Mouse (Mus musculus) intestine, embryonic 16.5 days (tissue): ENCODE measurements at regions not wholly inside any gene's neighbourhood (a gene's known extent, or its start where the extent isn't known, plus 50 kb on each side); places are given as distances from the start of the nearest gene placed in this dataset.
"Not testable (repeated sequence)": the region's sequence is repeated elsewhere in the genome, so short reads cannot be mapped to it uniquely, and the experiment has no call there.

ENCODE experiments used
- ATAC-seq: fragments of 200-750 bp; cut with Nextera tagmentation; 2 replicates; pipeline ENCODE4 v1.8.0; 2017; ENCODE audit warnings: moderate TSS enrichment, moderate library complexity
- H3K27ac ChIP-seq: fragments of 300-500 bp; sonication (generic); 2 replicates; pipeline ENCODE4 v1.5.1; 2014; ENCODE audit warnings: mild to moderate bottlenecking, low read length
- H3K27me3 ChIP-seq: fragments of 300-500 bp; sonication (generic); replicated peaks from 2 replicates; pipeline ENCODE4 v1.6.1; 2014; ENCODE audit warnings: low read length, control low read depth, mixed read lengths; ENCODE audit not compliant: control insufficient read depth, insufficient read depth
- H3K36me3 ChIP-seq: fragments of 300-500 bp; sonication (generic); 2 replicates; pipeline ENCODE4 v1.6.1; 2014; ENCODE audit warnings: low read length, control low read depth; ENCODE audit not compliant: control insufficient read depth, insufficient read depth
- H3K4me1 ChIP-seq: fragments of 300-500 bp; sonication (generic); 2 replicates; pipeline ENCODE4 v1.6.1; 2014; ENCODE audit warnings: low read length, control low read depth, mixed read lengths; ENCODE audit not compliant: control insufficient read depth, insufficient read depth
- H3K4me2 ChIP-seq: fragments of 300-500 bp; sonication (generic); 2 replicates; pipeline ENCODE4 v1.6.1; 2014; ENCODE audit warnings: low read depth, low read length, control low read depth
- H3K4me3 ChIP-seq: fragments of 300-500 bp; sonication (generic); 2 replicates; pipeline ENCODE4 v1.5.1; 2014; ENCODE audit warnings: mild to moderate bottlenecking, low read length
- H3K9ac ChIP-seq: fragments of 300-500 bp; sonication (generic); 2 replicates; pipeline ENCODE4 v1.6.1; 2014; ENCODE audit warnings: low read depth, low read length
- H3K9me3 ChIP-seq: fragments of 300-500 bp; sonication (generic); 2 replicates; pipeline ENCODE4 v1.6.1; 2016; ENCODE audit warnings: low read length, control low read depth; ENCODE audit not compliant: control insufficient read depth
- WGBS: fragments of 180-500 bp; shearing (Covaris S2); extraction: QIAGEN DNeasy Blood & Tissue Kit; methylation state at CpG from one replicate; pipeline ENCODE4 v1.1.7; 2014; 5-methylcytosine and 5-hydroxymethylcytosine counted together

- not testable (repeated sequence) for H3K27me3 ChIP-seq, H3K9me3 ChIP-seq, H3K27ac ChIP-seq, H3K36me3 ChIP-seq, H3K4me3 ChIP-seq, H3K4me2 ChIP-seq, H3K4me1 ChIP-seq, ATAC-seq, H3K9ac ChIP-seq
- 79% methylated on average over 4 of the region's 4 CpGs for WGBS
Observed at GRCm38 (mm10) chr5:77730286-77730685, 322.4 kb upstream of the Igfbp7 start.

GRCm38 (mm10) chr5:77681592-77681991 is 273.8 kb upstream of the Igfbp7 start:
- Histone ChIP-seq H3K4me3 (no peak overlapping the region), H3K4me1 (no peaks in the 10 kb centered on the region), H3K27me3 (no peaks in the 10 kb centered on the region), H3K27ac (no peak overlapping the region), H3K36me3 (no peaks in the 10 kb centered on the region), H3K9me3 (no peaks in the 10 kb centered on the region), H3K9ac (no peak overlapping the region), H3K4me2 (no peak overlapping the region)
- 65% methylated on average over 3 of the region's 3 CpGs for WGBS
- ATAC-seq: no peak

DNA sequence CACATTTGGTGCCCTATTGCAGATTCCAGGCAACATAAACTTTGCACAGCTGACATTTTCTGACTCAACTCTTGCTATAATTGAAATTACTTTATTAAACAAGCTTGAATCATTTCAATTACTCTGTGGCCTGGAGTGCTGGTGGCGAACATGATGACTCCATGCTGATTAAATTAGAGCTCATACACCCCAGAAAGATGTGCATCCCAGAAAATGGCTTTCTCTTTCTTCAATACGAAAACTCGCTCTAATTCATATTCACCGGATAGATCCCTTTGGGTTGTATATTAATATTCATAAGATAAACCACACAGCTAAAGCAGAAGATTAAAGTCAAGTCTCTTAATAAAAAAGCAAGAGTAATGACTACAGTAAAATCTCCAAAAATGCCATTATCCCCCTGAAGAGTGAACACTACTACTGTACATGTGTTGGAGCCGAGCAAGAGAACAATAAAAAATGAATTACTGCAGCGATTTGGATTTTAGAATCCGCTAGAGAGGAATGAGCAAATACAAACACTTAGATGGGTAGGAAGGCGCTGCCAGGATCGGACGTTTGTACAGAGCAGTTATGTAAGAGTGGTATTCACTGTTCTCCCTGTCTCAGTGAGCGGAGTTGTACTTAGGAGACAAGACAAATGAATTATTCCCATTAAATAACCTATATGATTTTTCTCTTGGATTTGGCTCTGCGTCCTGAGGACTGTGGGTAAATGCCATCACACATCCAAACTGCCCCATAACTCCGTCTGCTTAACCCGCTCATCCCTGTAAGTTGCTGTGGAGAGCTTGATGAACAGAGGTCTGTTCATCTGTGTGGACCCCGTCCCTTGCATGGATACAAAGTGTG is 264.5 kb upstream of the Igfbp7 start:
- Histone ChIP-seq H3K27ac (no peak overlapping the region), H3K27me3 (no peaks in the 10 kb centered on the region), H3K9me3 (no peaks in the 10 kb centered on the region), H3K4me2 (no peak overlapping the region), H3K36me3 (no peaks in the 10 kb centered on the region), H3K4me1 (no peaks in the 10 kb centered on the region), H3K4me3 (no peak overlapping the region), H3K9ac (no peak overlapping the region)
- 83% methylated on average over 15 of the region's 15 CpGs for WGBS
- ATAC-seq: no peak

GRCm38 (mm10) chr5:77663096-77663495 is 255.3 kb upstream of the Igfbp7 start:
- WGBS: 65% methylated on average over 3 of the region's 3 CpGs
- Histone ChIP-seq H3K36me3 (no peaks in the 10 kb centered on the region), H3K9me3 (no peaks in the 10 kb centered on the region), H3K4me2 (no peak overlapping the region), H3K4me1 (no peaks in the 10 kb centered on the region), H3K27me3 (no peaks in the 10 kb centered on the region), H3K27ac (no peak overlapping the region), H3K4me3 (no peak overlapping the region), H3K9ac (no peak overlapping the region)
- ATAC-seq: no peak

- H3K4me3 ChIP-seq: no peak overlapping the region
- H3K36me3 ChIP-seq: no peaks in the 10 kb centered on the region
- no peaks in the 10 kb centered on the region for H3K4me1 ChIP-seq
- no peaks in the 10 kb centered on the region for H3K9me3 ChIP-seq
- H3K9ac ChIP-seq: no peak overlapping the region
- no peaks in the 10 kb centered on the region for H3K27me3 ChIP-seq
- H3K27ac ChIP-seq: no peak overlapping the region
- ATAC-seq: no peak
- 86% methylated on average over 6 of the region's 6 CpGs for WGBS
- no peak overlapping the region for H3K4me2 ChIP-seq
Observed at GRCm38 (mm10) chr5:77659016-77659415, 251.2 kb upstream of the Igfbp7 start.

- Histone ChIP-seq H3K27ac (no peak overlapping the region), H3K9ac (no peak overlapping the region), H3K4me1 (no peaks in the 10 kb centered on the region), H3K4me3 (no peak overlapping the region), H3K4me2 (no peak overlapping the region), H3K9me3 (no peaks in the 10 kb centered on the region), H3K27me3 (no peaks in the 10 kb centered on the region), H3K36me3 (no peaks in the 10 kb centered on the region)
- 92% methylated on average over 5 of the region's 5 CpGs for whole genome bisulfite sequencing
- ATAC-seq: no peak
Observed at GRCm38 (mm10) chr5:77644651-77645050, 236.8 kb upstream of the Igfbp7 start.

DNA sequence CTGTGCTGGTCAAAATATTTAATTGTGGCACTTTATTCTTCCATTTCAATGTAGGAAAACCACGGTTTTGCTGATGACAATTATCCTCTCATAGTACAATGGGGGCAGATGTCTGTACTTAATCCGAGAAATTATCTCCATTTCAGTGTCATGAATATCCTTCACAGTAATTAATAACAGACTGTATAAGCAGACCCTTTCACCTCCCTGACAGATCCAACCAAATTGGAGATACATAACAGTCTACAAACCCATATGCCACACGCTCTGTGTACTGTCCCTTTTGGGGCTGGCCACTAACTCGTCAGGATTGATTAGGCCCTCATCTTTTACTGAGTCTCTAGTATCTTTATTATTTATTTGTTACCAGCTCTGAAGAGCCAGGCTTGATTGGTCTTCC is 212.6 kb upstream of the Igfbp7 start:
- Histone ChIP-seq H3K4me1 (no peaks in the 10 kb centered on the region), H3K27me3 (no peaks in the 10 kb centered on the region), H3K9ac (no peak overlapping the region), H3K4me2 (no peak overlapping the region), H3K4me3 (no peak overlapping the region), H3K36me3 (no peaks in the 10 kb centered on the region), H3K27ac (no peak overlapping the region), H3K9me3 (no peaks in the 10 kb centered on the region)
- 75% methylated on average over 4 of the region's 4 CpGs for WGBS
- no peak for ATAC-seq

GRCm38 (mm10) chr5:77610496-77610895 is 202.7 kb upstream of the Igfbp7 start:
- no peaks in the 10 kb centered on the region for H3K9me3 ChIP-seq
- H3K4me2 ChIP-seq: no peak overlapping the region
- no peak for ATAC-seq
- WGBS: 87% methylated on average over 6 of the region's 6 CpGs
- no peak overlapping the region for H3K9ac ChIP-seq
- no peaks in the 10 kb centered on the region for H3K27me3 ChIP-seq
- H3K4me3 ChIP-seq: no peak overlapping the region
- H3K36me3 ChIP-seq: no peaks in the 10 kb centered on the region
- H3K4me1 ChIP-seq: no peaks in the 10 kb centered on the region
- H3K27ac ChIP-seq: no peak overlapping the region

GRCm38 (mm10) chr5:77594719-77595118 is 186.9 kb upstream of the Igfbp7 start:
- no peak for ATAC-seq
- Histone ChIP-seq H3K4me1 (no peaks in the 10 kb centered on the region), H3K4me3 (no peak overlapping the region), H3K9me3 (no peaks in the 10 kb centered on the region), H3K4me2 (no peak overlapping the region), H3K27me3 (no peaks in the 10 kb centered on the region), H3K36me3 (no peaks in the 10 kb centered on the region), H3K27ac (no peak overlapping the region), H3K9ac (no peak overlapping the region)
- 86% methylated on average over 4 of the region's 4 CpGs for WGBS

DNA sequence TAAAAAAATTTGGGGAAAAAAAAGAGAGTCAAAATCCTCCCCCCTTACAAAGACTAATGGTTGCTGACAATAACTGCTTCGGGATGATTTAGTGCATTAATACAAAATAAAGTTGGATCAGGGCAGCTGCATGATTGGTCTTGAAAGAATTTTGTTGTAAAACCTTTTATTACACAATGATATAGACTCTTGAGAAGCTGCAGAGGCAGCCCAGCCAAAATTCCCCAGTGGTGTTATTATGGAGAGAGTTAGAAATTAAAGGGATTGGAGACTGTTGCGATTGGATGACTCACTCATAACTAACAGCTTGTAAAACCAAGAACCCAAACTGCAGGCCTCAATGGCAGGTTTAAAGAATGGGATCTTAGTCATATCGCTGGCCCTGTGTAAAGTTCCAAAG is 181.4 kb upstream of the Igfbp7 start:
- Histone ChIP-seq H3K36me3 (no peaks in the 10 kb centered on the region), H3K4me1 (no peaks in the 10 kb centered on the region), H3K4me3 (no peak overlapping the region), H3K27ac (no peak overlapping the region), H3K27me3 (no peaks in the 10 kb centered on the region), H3K9me3 (no peaks in the 10 kb centered on the region), H3K9ac (no peak overlapping the region), H3K4me2 (no peak overlapping the region)
- ATAC-seq: no peak
- 84% methylated on average over 3 of the region's 3 CpGs for WGBS
